Mouse (Mus musculus): ENCODE results near the gene Crhr2. TPM values are rescaled to one million over a fixed set of nuclear protein-coding genes. Genes with fewer than 3 reads are reported as not detected.
A peak's percentile ranks its signal among the peaks of the same experiment; 100 is the strongest.

The Crhr2 gene
- total RNA-seq, 2 experiments from 2014 or later: 0.33 to 2.0 TPM

DNA sequence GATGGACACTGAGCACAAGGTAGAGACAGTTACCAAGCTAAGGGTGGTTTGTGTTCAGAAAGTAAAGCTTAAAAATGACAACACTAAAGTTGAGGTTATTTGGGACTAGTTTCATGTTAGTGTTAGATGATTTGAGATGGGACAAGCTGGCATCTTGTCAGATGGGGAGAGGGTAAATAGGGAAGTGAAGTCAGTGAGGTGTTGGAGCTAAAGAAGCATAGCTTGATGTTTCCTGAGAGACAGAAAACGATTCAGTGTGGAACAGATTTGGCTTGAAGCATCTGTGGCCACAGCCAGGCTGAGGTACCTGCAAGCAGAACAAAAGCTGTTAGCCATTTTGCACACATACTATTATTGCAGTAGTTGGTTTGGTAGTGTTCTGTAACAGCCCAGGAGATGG, 87.5 kb downstream of the Crhr2 start:
- DNase-seq: no peak

- DNase-seq: no peak
Observed at GRCm38 (mm10) chr6:55044542-55044941, 88.3 kb downstream of the Crhr2 start.

DNA sequence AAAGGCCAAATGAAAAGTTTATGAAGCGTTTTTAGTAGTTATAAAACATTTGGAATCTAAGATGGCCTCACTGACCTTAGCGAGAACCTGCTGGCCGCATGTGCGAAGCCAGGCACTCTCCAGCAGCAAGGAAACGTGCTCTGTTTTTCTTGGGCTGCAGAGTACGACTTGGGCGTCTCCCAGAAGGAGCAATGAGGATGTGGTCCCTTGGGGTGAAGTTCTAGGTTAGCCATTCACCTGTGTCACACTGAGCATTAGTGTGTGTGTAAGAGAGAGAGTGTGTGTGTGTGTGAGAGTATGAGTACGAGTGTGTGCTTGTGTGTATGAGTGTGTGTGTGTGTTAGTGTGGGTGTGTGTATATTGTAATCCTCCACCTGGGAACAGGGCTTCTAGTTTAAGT, 89.6 kb downstream of the Crhr2 start:
- DNase-seq: peak; percentile 37

Other genes with a start within 250 kb of the Crhr2 start
- 10 to 100 TPM in 1 of 2 experiments, 1 to 10 TPM in 1; 8.9 to 13.7 TPM for gene Nod1, start 160.4 kb downstream of the Crhr2 start, total RNA-seq (2021)
- 1 to 10 TPM; 8.3 to 9.2 TPM for gene Ggct, start 140.1 kb downstream of the Crhr2 start, total RNA-seq (2021)
- 100 to 1,000 TPM; 127 to 132 TPM for gene Gars, start 95.0 kb downstream of the Crhr2 start, total RNA-seq (2021)
- 1 to 10 TPM; 6.3 to 7.2 TPM for gene Inmt, start 42.0 kb upstream of the Crhr2 start, total RNA-seq (2021)
- 1 to 10 TPM; 4.5 to 6.6 TPM for gene Mindy4, start 70.4 kb upstream of the Crhr2 start, total RNA-seq (2021)
- 100 to 1,000 TPM; 190 to 302 TPM for gene Aqp1, start 203.4 kb upstream of the Crhr2 start, total RNA-seq (2021)
- not detected for gene Ghrhr, start 243.3 kb upstream of the Crhr2 start, total RNA-seq (2021)